Mouse (Mus musculus) yolk sac, embryonic 10.5 days (tissue): ENCODE data around the gene Fgfr2.
A peak's percentile ranks its signal among the peaks of the same experiment; 100 is the strongest.

Experiments used
- DNase-seq: peaks from one replicate; pipeline ENCODE4 v3.0.0-alpha.2; 2017; ENCODE audit warnings: low spot score

Fgfr2 gene

DNA sequence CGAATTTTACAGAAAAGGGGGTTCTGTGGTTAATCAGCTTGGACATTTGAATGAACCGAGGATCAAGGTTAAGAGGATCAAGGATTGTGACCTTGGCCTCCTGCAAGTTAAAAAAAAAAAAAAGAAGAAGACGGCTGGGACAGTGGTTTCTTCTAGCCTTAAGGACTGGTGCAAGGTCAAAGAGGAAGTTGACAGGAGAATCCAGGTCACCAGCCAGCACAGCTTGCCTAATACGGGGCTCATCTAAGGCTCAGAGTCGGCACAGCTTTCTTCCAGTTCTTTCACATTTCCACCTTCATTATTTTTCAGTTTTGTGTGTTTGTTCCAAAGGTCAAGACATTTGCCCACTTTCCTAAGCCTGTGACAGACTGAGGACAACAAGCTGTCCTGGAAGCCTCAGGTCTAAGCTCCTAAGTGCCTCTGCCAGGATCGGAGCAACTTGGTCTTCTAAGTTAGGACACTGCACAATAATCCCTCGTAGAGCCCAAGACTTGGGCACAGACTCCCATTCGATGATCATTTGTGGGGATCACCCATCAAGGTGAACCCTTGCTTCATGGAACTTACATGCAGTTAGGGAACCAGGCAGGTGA is 2532.2 kb downstream of the Fgfr2 start:
- DNase-seq, result peak; percentile 7

DNA sequence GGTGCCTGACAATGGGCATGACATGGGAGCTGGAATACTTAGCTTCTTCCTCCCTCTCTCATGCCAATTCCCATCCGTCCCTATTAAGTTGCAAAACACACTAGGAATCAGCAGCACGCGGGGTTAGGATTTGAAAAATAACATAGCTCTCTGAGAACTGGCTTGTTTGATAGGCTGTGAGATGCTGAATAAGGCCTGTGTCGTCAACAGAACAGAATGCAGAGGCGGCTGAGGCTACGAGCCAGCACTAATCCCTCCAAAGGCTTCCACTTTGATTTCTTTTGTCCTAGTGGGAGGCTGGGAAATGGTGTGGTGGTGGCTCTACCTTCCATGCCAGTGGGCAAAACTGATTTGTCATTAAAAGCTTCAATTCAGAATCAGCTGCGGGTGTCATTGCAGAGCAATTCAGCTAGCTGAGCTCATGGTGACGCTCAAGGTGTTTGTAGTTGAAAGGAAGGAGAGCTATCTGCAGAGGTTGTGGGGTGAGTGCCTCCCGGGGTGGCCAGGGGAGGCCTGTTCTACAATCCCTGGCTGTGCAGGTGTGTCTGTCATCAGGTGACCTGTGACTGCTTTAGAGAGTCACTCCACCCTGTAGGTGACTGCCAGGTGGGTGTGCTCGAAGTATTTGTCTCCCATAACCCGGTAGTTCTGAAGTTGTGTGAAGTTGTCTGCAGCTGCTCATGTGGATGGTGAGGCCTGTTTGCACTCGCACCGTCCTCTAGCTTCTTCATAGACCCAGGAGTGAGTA is 2532.9 kb downstream of the Fgfr2 start:
- peak; percentile 17 for DNase-seq

DNA sequence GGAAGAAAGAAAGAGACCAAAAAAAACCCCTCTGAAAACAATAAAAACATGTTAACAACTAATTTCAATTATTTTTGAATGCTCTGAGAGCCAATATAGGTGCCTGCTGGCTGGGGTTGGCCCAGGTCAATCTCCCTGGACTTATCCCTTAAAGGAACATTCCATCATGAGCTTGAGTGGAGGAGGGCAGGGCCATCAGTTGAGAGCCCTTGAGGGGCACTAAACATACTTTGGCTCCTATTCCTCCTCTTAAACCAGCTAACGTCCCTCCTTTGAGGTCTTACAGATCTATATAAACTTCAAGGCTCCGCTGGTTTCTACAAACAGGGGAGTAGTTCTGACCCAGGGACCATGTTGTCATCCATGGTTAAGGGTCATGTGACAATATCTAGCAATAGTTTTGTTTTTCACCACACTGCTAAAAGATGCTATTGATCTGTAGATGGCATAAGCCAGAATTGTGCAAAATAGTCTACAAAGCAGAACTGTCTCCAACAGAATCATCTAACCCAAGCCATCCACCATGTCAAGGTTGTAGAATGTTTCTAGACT is 2536.6 kb downstream of the Fgfr2 start:
- DNase-seq, result no peak

DNA sequence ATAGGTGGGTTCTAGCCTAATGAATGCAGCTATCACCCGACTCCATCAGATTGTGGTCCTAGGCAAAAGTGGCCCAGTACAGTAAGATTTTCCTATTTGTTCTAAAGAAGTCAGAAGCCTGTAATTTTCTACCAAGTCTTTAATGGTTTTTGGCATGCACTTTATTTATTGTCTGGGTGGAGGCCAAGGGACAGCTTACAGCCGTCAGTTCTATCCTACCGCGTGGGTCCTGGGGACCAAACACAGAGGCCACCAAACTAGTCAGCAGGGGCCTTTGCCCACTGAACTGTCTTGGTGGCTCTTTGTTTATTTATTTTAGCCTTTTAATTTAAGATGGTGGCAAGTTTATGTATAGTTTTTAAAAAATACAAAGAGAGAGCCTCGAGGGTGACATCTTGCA is 2544.5 kb downstream of the Fgfr2 start:
- no peak for DNase-seq

GRCm38 (mm10) chr7:130578066-130578465 is 2545.1 kb downstream of the Fgfr2 start:
- no peak for DNase-seq

DNA sequence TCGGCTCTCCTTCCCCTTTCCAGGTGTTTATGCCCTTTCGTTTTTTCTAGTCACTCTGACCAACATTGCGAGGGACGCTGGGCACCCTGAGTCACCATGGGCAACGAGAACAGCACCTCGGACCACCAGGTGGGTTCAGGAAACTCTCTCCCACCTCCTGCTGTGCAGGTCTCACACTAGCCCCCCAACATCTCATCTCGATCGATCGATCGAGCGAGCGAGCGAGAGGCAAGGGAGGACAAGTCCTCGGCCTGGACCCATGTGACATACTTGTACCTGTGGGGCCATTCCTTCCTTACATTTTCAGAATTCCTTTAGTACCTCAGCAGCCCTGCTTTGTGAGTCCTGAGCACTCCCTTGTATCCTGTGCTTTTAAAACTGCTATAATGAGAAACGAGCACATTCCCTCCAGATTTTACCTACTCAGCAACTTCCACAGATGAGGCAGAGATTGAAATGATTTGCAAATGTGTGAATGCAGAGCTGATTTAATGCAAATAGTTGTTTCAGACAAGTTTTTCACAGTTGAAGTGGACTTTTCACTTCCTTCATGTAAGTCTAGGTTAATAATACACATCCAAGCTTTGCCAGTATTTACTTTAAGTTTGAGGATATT is 2545.7 kb downstream of the Fgfr2 start, which contains the start of gene Tacc2:
Tacc2 (plus strand) TSS at position 51 of the 616 bp plus-strand sequence.
- peak; percentile 56 for DNase-seq

GRCm38 (mm10) chr7:130576981-130577380 is 2546.2 kb downstream of the Fgfr2 start:
- DNase-seq, result peak; percentile 51

DNA sequence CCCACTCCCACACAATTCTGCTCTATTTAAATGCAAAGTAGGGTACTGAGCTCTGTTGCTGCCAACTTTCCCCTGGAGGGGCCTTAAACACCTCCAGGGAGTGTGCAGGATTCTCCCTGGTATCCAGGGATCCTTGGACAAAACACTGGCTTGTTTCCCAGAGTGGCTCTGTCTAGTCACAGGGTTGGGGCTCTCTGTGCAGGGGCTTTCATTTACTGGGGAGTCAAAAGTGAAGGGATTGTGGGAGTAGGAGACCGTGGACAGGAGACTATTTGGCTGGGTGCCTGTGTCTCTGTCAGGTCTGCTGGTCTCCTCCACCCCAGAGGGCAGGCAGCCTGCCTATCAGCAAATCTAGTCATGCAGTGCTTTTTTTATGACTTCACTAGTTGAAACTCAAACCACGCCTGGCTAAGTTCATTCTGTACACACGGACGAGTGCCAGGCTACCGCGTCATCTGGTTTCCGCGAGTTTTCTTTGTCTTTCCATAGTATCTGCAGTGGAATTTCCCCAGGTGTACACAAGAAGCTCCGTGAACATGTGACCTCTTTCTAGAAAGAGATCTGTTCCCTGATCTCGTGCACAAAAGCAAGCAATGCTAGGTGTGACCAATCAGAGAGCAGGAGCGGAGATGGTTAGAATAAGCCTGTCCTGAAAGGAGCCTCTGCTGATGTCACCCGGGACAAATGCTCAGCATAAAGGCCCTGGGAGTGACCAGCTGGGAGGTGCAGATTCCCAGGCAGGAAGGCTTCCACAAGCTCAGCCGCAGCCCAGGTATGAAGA is 2548.7 kb downstream of the Fgfr2 start:
- DNase-seq, result peak; percentile 81

- no peak for DNase-seq
Measured at GRCm38 (mm10) chr7:130573746-130574145, 2549.4 kb downstream of the Fgfr2 start.

DNA sequence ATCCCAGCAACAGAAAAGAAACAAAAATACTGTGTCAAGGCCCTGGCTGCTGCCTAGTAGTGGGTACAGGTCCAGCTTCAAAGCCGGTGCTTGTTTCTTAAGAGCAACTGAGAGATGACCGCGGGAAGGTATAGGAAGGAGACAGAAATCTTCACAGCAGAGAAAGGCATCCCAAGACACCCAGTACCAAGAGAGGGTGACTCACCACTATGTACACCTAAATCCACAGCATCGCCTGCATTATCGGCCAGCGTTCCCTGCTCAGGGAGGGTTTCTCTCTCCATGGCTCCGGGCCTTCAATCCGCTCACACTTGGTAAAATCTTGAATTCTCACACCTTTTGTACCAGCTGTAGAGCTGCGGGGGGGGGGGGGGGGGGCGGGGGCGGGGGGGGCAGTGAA is 2550.3 kb downstream of the Fgfr2 start, which contains the start of gene Nsmce4a:
Nsmce4a (minus strand) TSS at position 298 of the 400 bp plus-strand sequence.
- DNase-seq, result no peak

- DNase-seq, result no peak
Measured at GRCm38 (mm10) chr7:130570472-130570871, 2552.7 kb downstream of the Fgfr2 start.

DNA sequence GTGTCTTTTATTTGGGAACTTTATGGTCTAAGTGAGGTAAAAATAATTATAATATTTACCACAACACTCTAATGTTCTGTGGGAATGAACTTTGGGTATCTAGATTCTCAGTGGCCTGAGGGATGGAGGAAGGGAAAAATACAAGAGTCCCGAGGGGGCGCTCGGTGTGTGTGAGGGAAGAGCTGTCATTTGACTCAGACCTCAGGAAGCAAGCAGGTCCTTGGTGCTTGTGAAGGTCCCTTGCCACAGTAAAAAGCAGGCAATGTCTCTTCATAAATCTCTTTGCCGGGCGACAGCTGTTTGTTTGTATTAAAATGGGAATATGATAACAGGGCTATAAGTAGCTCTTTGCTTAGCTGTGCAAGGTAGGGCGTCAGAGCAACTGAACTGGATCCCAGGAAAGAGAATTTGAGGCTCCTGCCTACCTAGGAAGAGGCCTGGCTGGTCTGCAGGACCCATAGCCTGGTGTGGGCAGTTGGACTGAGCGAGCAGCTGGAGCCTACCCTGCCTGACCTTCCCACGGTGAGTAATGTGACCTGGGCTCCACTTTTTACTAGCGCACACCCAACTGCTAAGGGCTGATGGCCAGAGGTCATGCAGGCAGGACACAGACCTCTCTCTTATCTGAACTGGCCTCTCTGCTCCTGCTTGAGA is 2554.2 kb downstream of the Fgfr2 start:
- peak; percentile 81 for DNase-seq

DNA sequence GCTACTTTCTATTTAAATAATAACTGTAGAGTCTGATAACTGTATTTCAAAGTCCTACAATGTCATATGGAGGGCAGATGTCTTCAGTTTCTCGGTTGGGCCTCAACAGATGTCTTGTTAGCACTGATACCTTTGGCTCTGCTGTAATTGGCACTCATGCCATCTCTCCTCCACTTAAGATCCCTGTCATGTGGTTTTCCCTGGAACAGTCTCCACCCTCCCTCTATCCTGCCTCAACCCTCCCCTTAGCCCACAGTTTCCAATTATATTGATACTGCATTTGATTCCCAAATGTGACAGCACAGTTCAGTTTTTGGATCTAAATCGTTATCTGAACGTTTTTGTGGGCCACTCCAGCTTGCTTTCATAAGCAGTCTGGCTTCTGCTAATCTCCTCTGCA is 2558.6 kb downstream of the Fgfr2 start:
- no peak for DNase-seq

DNA sequence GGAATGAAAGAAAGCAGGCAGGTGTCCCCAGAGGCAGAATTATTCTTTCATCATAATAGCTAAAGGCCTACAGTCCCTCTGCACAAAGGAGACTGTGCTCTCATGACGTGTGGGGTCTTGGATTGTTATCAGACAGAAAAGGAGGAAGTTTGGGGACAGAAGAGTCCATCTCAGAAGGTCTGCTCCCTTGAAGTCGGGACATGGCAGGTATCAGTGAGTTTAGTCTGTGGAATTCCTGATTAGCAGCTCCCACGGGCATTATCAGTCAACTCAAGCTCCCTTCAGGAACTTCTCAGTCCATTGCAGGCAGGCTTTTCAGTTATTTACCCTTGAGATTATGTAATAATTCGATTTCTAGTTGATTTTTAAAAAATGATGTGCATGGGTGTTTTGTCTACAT is 2559.3 kb downstream of the Fgfr2 start:
- DNase-seq, result no peak

- no peak for DNase-seq
Measured at GRCm38 (mm10) chr7:130563276-130563675, 2559.9 kb downstream of the Fgfr2 start.

- DNase-seq, result no peak
Measured at GRCm38 (mm10) chr7:130560933-130561332, 2562.2 kb downstream of the Fgfr2 start.

- DNase-seq, result no peak
Measured at GRCm38 (mm10) chr7:130558592-130558991, 2564.6 kb downstream of the Fgfr2 start.

DNA sequence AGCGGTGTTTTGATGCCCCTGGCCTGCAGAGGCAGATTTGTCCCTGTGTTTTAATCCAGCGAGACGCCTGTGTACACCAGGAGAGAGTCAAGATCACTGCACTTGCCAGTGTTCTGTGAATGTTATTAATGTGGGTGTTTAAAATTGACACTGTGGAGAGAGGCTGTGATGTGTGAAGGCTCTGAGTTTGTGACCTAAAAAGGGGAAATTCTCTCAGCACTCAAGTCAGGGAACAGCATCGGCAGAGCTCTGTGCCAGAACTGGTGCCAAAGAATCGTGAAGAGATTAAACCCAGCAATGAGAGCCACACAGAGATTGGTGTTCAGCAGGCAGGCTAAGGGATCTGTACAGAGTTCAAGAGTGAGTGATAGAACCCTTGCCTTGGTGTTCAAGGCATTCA is 2567.6 kb downstream of the Fgfr2 start:
- no peak for DNase-seq

DNA sequence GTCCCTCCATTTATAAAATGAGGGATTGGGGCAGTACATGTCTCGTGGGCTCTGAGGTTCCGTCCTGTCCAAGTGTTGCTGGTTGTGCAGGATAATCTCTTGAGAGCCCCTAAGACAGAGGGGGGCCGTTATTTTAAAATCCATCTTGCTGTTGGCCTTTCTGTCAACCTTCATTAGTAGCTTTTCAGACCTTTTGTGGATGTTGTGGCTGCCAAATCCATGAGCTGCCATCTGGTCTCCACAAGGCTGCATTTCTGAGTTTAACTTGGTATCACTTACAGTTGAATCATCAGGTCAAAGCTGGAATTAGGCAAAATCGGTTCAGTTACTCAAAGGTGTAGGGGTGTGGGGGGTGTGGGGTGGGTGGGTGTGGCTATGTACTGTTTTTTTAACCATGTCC is 2569.8 kb downstream of the Fgfr2 start:
- DNase-seq, result no peak

DNA sequence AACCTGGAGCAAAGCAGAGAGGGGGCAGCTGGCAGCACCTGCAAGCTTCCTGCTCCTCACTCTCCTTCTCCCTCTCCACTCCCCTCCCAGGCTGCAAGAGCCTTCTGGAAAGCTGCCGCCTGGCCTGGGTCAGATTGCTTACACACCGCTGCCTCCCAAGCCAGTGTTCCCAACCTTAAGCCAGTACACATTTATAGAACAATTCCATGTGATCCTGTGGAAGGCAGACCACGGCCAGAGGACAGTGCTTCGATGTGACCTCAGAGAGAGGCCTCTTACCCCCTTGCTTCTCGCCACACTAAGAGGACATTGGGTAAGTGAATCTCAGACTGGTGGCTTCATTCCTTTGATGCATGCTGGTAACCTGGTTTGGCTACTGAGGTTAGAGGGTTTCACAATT is 2570.4 kb downstream of the Fgfr2 start:
- no peak for DNase-seq

- DNase-seq, result no peak
Measured at GRCm38 (mm10) chr7:130547635-130548175, 2575.4 kb downstream of the Fgfr2 start.
